Mouse (Mus musculus) liver, postnatal 0 days (tissue): ENCODE measurements around the gene Gm5089. TPM values are rescaled to one million over a fixed set of nuclear protein-coding genes. Genes with fewer than 3 reads are reported as not detected.

ENCODE experiments used
- ATAC-seq: fragments of 200-750 bp; cut with Nextera tagmentation; 2 replicates; pipeline ENCODE4 v1.8.0; 2017; ENCODE audit warnings: mild to moderate bottlenecking, moderate library complexity
- DNase-seq: peaks from one replicate; pipeline ENCODE4 v3.0.0-alpha.2; 2016
- H3K27ac ChIP-seq: fragments of 300-500 bp; sonication (generic); 2 replicates; pipeline ENCODE4 v1.5.1; 2014; ENCODE audit warnings: antibody characterized with exemption, moderate library complexity, mild to moderate bottlenecking, low read depth
- H3K27me3 ChIP-seq: fragments of 300-500 bp; sonication (generic); 2 replicates; pipeline ENCODE4 v1.6.1; 2014; ENCODE audit warnings: low read length, control low read depth, mixed read lengths; ENCODE audit not compliant: insufficient read depth
- H3K36me3 ChIP-seq: fragments of 300-500 bp; sonication (generic); replicated peaks from 2 replicates; pipeline ENCODE4 v1.6.1; 2014; ENCODE audit warnings: mild to moderate bottlenecking, control low read depth, low read length, moderate library complexity, mixed read lengths; ENCODE audit not compliant: insufficient read depth
- H3K4me1 ChIP-seq: fragments of 300-500 bp; sonication (generic); 2 replicates; pipeline ENCODE4 v1.6.1; 2014; ENCODE audit warnings: antibody characterized with exemption, mild to moderate bottlenecking, control low read depth; ENCODE audit not compliant: insufficient read depth
- H3K4me2 ChIP-seq: fragments of 300-500 bp; sonication (generic); 2 replicates; pipeline ENCODE4 v1.6.1; 2014; ENCODE audit warnings: low read depth, mild to moderate bottlenecking, low read length, moderate library complexity, mixed read lengths
- H3K4me3 ChIP-seq: fragments of 300-500 bp; sonication (generic); 2 replicates; pipeline ENCODE4 v1.5.1; 2014; ENCODE audit warnings: low read depth, low read length
- H3K9ac ChIP-seq: fragments of 300-500 bp; sonication (generic); replicated peaks from 2 replicates; pipeline ENCODE4 v1.6.1; 2014; ENCODE audit warnings: mild to moderate bottlenecking, moderate library complexity
- H3K9me3 ChIP-seq: fragments of 300-500 bp; sonication (generic); 2 replicates; pipeline ENCODE4 v1.6.1; 2016; ENCODE audit warnings: mild to moderate bottlenecking, control low read depth, low read length, mixed read lengths
- CTCF ChIP-seq: sonication (generic); IDR thresholded peaks from 2 replicates; pipeline ENCODE4 v1.5.1; 2016; ENCODE audit warnings: antibody characterized with exemption, low read depth
- EP300 ChIP-seq: IDR thresholded peaks from 2 replicates; pipeline ENCODE4 v1.6.1; 2016; ENCODE audit warnings: antibody characterized with exemption, low read depth, mild to moderate bottlenecking
- WGBS: fragments of 180-500 bp; shearing (Covaris S2); extraction: QIAGEN DNeasy Blood & Tissue Kit; methylation state at CpG from one replicate; pipeline ENCODE4 v1.1.7; 2014; ENCODE audit not compliant: insufficient replicate concordance; 5-methylcytosine and 5-hydroxymethylcytosine counted together
- polyA plus RNA-seq: library from polyadenylated mRNA; unstranded; fragments of >200 nt; fragmentation: Nextera tagmentation; extraction: Ambion mirVana; gene quantifications from 2 replicates; pipeline ENCODE4 v1.2.1, GENCODE M21; 2015

Gene Gm5089
- polyA plus RNA-seq, 1 experiment from 2014 or later, result not detected

DNA sequence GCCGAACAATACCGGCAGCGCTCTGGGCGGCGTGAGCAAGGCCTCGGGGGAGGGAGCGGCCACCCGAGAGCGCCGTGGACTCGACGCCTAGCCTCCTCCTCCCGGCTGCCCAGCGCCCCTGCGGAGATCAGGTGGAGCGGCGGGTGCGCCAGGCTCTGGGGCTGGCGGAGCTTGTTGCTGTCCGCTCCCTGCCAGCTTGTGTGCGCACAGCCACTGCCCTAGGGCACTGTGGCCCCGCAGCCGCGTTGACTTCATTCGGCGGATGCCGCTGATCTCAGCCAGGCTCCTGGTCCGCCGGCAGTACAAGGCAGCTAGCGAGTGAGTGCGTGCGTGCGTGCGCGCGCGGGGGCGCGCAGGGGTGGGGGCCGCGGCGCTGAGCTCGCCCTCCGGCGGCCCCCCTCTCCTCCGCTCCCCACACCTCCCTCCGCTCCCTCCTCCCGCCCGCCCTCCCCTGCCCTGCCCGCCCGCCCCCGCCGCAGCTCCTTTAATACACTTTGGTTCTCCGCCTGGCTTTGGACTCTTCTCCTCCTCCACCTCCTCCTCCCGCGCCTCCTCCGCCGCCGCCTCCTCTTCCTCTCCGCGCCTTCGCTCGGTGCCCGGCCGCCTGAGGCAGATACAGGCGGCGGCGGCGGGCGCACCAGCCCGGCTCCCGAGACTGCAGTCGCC lies 24.1 kb upstream of the Gm5089 start, which contains the start of gene Zic2:
TSS of gene Zic2 (plus strand) at position 545 of the 666 bp plus-strand sequence.
- Histone ChIP-seq H3K27ac (no peak within 1 kb of the TSS), H3K4me2 (peak within 1 kb of the TSS; percentile 66), H3K4me3 (peak within 1 kb of the TSS; percentile 39), H3K27me3 (peaks cover 100% of the 10 kb centered on the region), H3K9ac (no peak within 1 kb of the TSS), H3K9me3 (no peaks in the 10 kb centered on the region), H3K4me1 (peaks cover 13% of the 10 kb centered on the region), H3K36me3 (no peaks in the 10 kb centered on the region)
- TF ChIP-seq CTCF, result no peak
- TF ChIP-seq EP300, result no peak
- WGBS, result under 1% methylated on average over 47 of the region's 73 CpGs
- ATAC-seq (no peak), DNase-seq (no peak)

DNA sequence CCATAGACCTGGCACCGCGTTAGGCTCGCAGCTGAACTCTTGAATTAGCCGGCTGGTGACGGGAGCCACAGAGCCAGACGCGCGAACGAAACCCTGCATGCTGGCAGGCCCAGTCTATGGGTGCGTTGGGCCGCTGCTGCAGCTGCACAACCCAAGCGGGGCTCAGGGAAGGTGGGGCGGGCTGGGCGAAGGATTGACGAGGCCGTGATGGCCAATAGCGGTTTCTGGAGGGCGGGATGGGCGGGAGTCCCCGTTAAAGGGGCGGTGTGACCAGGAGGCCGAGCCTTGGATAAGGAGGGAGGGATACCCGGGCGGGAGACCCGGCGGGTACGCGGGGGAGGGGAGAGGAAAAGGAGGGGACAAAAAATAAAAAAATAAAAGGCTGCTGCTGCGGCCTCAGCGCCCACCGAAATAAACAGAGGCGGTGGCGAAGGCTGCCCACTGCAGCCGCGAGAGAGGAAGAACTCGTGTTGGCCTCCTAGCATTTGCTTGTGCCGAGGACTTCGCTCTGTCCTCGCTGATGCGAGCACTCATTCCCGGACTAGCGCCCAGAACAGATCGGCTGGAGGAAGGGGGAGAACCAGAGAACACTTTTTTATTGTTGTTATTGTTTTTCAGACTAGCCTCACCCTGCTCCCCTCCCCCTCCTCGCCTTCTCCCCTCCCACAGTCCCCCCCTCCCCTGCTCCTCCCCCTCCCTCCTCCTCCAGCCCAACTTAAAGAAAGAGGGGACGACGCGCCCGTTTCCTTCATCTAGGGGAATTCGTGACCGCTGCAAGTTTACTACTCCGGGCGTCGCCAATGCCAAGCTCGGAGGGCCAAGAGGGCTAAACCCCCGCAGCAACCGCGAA lies 23.4 kb upstream of the Gm5089 start:
- peak overlapping the region; percentile 66 for H3K4me2 ChIP-seq
- ATAC-seq (no peak), DNase-seq (no peak)
- H3K27ac ChIP-seq, result no peak overlapping the region
- WGBS, result under 1% methylated on average over 48 of the region's 57 CpGs
- no peak overlapping the region for H3K9ac ChIP-seq
- no peak for TF ChIP-seq EP300
- TF ChIP-seq CTCF, result no peak
- peaks cover 100% of the 10 kb centered on the region for H3K27me3 ChIP-seq
- peaks cover 13% of the 10 kb centered on the region for H3K4me1 ChIP-seq
- no peaks in the 10 kb centered on the region for H3K9me3 ChIP-seq
- H3K36me3 ChIP-seq, result no peaks in the 10 kb centered on the region
- H3K4me3 ChIP-seq, result peak overlapping the region; percentile 39

GRCm38 (mm10) chr14:122473211-122473751 lies 22.4 kb upstream of the Gm5089 start:
- no peak overlapping the region for H3K4me3 ChIP-seq
- H3K9ac ChIP-seq, result no peak overlapping the region
- DNase-seq (no peak), ATAC-seq (no peak)
- 3% methylated on average over 17 of the region's 17 CpGs for WGBS
- no peak overlapping the region for H3K4me2 ChIP-seq
- peaks cover 13% of the 10 kb centered on the region for H3K4me1 ChIP-seq
- H3K36me3 ChIP-seq, result no peaks in the 10 kb centered on the region
- peaks cover 100% of the 10 kb centered on the region for H3K27me3 ChIP-seq
- H3K9me3 ChIP-seq, result no peaks in the 10 kb centered on the region
- no peak overlapping the region for H3K27ac ChIP-seq
- TF ChIP-seq CTCF (no peak), EP300 (no peak)

- no peaks in the 10 kb centered on the region for H3K9me3 ChIP-seq
- H3K4me2 ChIP-seq, result no peak overlapping the region
- ATAC-seq (no peak), DNase-seq (no peak)
- peaks cover 13% of the 10 kb centered on the region for H3K4me1 ChIP-seq
- no peak overlapping the region for H3K4me3 ChIP-seq
- no peak for TF ChIP-seq EP300
- no peak for TF ChIP-seq CTCF
- no peak overlapping the region for H3K9ac ChIP-seq
- H3K36me3 ChIP-seq, result no peaks in the 10 kb centered on the region
- H3K27me3 ChIP-seq, result peaks cover 100% of the 10 kb centered on the region
- 1% methylated on average over 5 of the region's 5 CpGs for WGBS
- no peak overlapping the region for H3K27ac ChIP-seq
Measured at GRCm38 (mm10) chr14:122472647-122473046, 21.7 kb upstream of the Gm5089 start.

- H3K27ac ChIP-seq, result no peak overlapping the region
- no peak overlapping the region for H3K9ac ChIP-seq
- ATAC-seq, result no peak
- no peak overlapping the region for H3K4me3 ChIP-seq
- H3K4me2 ChIP-seq, result no peak overlapping the region
- H3K36me3 ChIP-seq, result no peaks in the 10 kb centered on the region
- peaks cover 100% of the 10 kb centered on the region for H3K27me3 ChIP-seq
- TF ChIP-seq EP300 (no peak), CTCF (no peak)
- peaks cover 13% of the 10 kb centered on the region for H3K4me1 ChIP-seq
- H3K9me3 ChIP-seq, result no peaks in the 10 kb centered on the region
- DNase-seq, result no peak
- 2% methylated on average over 13 of the region's 13 CpGs for WGBS
Measured at GRCm38 (mm10) chr14:122472161-122472560, 21.2 kb upstream of the Gm5089 start.

- Histone ChIP-seq H3K9me3 (no peaks in the 10 kb centered on the region), H3K4me3 (no peak overlapping the region), H3K36me3 (no peaks in the 10 kb centered on the region), H3K4me1 (peaks cover 13% of the 10 kb centered on the region), H3K27me3 (peaks cover 100% of the 10 kb centered on the region), H3K27ac (no peak overlapping the region), H3K9ac (no peak overlapping the region), H3K4me2 (no peak overlapping the region)
- no peak for TF ChIP-seq CTCF
- TF ChIP-seq EP300, result no peak
- ATAC-seq (no peak), DNase-seq (no peak)
- WGBS, result 6% methylated on average over 31 of the region's 31 CpGs
Measured at GRCm38 (mm10) chr14:122471449-122472085, 20.7 kb upstream of the Gm5089 start.
